Mouse (Mus musculus) bone marrow macrophage, adult 2 months (primary cell): ENCODE results near the gene Wdfy1.

Experiments
- CTCF ChIP-seq: IDR thresholded peaks from 2 replicates; pipeline ENCODE4 v1.5.1; 2012; ENCODE audit warnings: low read depth, mild to moderate bottlenecking, low read length, moderate library complexity
- POLR2A ChIP-seq: IDR thresholded peaks from 2 replicates; pipeline ENCODE4 v1.6.1; 2012; ENCODE audit warnings: mild to moderate bottlenecking, low read depth, low read length, borderline replicate concordance

GRCm38 (mm10) chr1:79762282-79763250 is 13.4 kb downstream of the Wdfy1 start:
- TF ChIP-seq CTCF (no peak), POLR2A (no peak)
